Mouse (Mus musculus): Measurements from ENCODE around the gene Elane. TPM values are rescaled to one million over a fixed set of nuclear protein-coding genes. Genes with fewer than 3 reads are reported as not detected.

Elane gene
- total RNA-seq, 2 experiments from 2014 or later: not detected

DNA sequence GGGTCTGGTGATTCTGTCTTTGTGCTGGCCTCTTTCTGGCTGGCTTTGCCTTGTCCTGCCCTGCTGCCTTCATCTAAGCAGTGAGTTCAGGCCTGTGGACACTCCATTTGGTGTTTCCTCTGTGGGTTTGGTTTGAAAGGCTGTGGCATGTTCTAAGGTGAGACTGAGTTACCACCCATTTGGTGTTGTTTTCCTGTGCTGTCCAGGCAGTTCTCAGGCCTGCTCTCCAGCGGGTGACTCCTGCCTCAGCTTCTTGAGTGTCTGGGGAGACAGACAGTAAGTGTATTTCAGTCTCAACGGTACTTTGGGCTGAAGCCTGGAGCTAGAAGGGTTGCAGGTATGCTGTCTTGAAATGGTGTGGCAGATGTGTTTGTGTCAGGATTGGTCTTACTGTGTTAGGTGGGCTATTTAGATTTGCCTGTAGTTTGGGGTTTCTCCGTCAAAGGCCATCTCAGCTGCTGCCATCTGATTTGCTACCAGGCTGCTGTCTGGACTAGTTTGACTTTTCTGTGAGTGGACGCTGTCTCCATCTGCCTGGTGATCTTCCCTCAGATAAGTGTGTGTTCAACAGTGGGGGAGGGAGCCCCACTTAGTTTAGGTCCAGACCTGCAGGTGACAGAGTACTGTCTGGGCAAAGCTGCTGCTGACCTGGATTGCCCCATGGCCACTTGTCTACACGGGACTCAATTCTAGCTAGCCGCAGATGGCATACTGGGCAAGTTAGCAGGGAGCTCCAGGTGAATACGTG lies 29.2 kb upstream of the Elane start:
- DNase-seq (ENCODE audit: low spot score): no peak
- intact Hi-C loops (cut with DNase I): loop anchor here (2.0 to 10.0 kb wide), 2 partner anchors 16 to 288 kb away; partner anchors contain the start of genes Cbarp and Midn

DNA sequence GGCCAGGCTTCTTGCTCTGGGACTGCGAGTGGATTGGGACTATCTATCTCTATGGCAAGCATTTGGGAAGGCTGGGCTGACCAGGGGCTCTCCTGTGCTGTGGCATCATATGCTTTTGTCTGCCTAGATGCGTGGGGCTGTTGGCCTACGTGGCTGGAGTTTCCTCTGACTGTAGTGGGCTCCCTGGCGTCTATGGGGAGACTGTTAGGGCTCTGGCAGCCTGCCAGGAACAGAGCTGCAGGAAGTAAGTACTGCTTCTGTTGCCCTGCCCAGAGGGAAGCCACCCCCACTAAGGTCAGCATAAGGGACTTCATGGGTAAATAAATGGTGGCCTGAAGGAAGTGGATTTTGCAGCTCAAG lies 28.6 kb upstream of the Elane start:
- peak; percentile 68 for DNase-seq (ENCODE audit: low spot score)
- intact Hi-C loops (cut with DNase I): loop anchor here (2.0 to 10.0 kb wide), 2 partner anchors 17 to 287 kb away; partner anchors contain the start of genes Cbarp and Midn

DNA sequence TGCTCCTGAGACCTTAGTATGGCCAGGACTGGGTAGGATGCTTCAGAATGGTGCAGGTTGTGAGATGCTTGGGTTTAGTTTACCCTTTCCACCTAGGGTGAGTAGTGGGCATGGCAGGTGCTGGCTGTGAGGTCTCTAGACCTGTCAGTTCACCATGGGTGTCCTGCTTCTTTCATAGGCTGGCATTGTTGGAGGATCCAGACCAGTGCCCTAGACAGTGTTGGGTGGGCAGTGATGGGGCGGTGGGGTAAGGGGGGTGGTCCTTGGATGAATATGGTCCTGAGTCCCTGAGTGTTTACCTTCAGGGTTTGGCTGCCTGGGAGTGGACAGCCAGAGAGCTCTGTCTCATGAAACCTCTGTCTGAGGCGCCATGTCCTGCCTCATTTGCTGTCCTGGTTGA lies 28.2 kb upstream of the Elane start:
- DNase-seq (ENCODE audit: low spot score): no peak
- intact Hi-C loops (cut with DNase I): loop anchor here (2.0 to 10.0 kb wide), 2 partner anchors 17 to 287 kb away; partner anchors contain the start of genes Cbarp and Midn

DNA sequence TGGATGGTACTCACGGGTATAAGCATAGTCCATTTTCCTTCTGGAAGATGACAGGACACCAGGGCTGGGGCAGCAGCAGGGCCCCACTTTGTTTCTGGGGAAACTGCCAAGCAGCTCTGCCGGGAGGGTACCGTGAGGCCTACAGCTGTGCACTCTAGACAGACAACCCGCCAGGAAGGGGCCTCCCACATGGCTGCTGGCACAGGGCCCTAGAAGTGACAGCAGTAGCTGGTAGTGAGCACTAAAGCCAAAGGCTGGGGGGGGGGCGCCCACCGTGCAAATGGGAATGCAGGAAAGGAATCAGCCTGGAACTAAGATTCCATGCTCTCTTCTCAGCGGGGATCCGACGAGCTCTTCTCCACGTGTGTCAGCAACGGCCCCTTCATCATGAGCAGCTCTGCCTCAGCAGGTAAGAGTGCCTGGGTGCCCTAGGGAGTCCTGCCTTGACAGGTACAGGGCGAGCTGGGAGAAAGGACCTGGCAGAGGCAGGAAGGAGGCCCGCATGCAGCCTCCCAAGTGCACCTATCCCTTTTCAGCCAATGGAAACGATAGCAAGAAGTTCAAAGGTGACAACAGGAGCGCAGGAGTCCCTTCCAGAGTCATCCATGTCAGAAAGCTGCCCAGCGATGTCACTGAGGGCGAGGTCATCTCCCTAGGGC lies 27.5 kb upstream of the Elane start:
- intact Hi-C loops (cut with DNase I): loop anchor here (10.0 kb wide), 1 partner anchor 286 kb away; the partner anchor contains the start of genes Cbarp and Midn
- DNase-seq (ENCODE audit: low spot score): no peak

DNA sequence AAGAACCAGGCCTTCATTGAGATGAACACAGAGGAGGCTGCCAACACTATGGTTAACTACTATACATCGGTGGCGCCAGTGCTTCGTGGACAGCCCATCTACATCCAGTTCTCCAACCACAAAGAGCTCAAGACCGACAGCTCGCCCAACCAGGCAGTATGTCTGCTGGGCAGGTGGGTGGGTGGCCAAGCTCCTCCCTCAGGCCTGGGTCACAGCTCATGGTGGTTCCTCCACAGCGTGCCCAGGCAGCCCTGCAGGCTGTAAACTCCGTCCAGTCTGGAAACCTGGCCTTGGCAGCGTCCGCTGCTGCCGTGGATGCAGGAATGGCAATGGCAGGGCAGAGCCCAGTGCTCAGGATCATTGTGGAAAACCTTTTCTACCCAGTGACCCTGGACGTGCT lies 26.9 kb upstream of the Elane start:
- DNase-seq (ENCODE audit: low spot score): no peak
- intact Hi-C loops (cut with DNase I): loop anchor here (10.0 kb wide), 1 partner anchor 286 kb away; the partner anchor contains the start of genes Cbarp and Midn

DNA sequence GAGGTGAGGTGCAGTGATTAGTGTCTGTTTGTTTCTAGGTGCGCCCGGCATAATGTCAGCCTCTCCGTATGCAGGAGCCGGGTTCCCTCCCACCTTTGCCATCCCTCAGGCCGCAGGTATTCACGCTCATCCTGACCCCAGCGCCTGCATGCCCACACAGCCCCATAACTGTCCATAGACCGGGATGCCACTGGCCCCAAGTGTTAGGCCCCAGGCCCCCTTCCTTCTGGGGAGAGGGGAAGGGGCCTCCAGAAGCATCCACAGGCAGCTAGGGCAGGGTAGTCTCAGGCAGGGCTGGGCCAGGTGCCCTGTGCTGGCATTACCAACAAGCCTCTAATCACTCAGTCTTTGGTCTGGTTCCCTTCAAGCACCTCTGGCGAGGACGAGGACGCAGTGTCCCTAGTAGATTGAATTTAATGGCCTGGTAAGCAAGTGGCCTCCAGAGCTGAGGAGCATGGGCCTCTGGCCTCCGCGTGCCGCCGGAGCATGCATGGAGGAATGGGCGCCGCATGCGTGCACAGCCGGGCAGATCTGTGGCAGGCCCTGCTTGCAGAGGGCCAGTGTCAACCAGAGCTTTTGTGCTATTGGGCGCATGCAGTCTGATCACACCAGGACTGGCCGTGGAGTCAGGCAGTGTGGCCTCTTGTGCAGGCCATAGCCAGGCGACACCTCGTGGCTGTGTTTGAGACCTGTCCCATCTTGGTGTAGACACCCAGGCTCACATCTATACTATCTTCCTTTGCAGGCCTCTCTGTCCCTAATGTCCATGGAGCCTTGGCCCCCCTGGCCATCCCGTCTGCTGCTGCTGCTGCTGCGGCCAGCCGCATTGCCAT lies 25.8 kb upstream of the Elane start:
- intact Hi-C loops (cut with DNase I): no loop called here
- DNase-seq (ENCODE audit: low spot score): no peak

DNA sequence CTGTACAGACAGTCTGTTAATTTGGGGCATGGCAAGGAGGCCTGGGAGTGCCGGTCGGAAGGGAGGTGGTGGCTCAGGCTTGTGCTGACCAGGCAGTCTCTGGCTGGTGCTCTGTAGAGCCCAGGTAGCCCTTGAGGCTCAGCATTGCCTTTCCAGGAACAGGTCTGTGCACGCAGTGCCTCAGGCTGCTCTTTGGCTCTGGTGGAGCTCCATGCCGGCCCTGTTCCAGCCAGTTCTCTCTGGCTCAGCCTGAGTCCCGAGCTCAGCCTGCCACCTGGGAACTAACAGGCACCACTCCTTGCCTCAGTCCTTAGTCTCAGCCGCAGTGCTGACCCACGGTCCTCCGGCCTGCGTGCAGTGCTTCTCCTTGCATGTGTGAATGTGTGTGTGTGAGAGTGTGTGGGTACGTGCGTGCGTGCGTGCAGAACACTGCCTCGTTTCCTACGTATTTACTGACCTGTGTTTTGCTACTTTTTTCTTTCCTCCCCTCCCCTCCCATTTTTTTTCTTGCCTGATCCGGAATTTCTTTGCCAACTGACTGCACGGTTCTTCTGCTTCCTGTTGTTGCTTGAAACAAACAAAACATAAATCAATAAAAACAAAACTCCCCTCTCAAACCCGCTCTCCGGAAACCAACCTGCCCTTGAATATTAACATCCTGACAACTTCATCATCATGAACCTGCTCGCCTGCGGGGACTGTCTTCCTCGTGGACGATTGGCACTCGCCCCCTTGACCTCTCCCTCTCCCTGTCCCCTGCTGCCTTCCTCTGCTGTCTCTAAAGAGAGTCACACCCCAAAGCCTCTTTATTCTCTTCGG lies 24.6 kb upstream of the Elane start:
- intact Hi-C loops (cut with DNase I): no loop called here
- no peak for DNase-seq (ENCODE audit: low spot score)

DNA sequence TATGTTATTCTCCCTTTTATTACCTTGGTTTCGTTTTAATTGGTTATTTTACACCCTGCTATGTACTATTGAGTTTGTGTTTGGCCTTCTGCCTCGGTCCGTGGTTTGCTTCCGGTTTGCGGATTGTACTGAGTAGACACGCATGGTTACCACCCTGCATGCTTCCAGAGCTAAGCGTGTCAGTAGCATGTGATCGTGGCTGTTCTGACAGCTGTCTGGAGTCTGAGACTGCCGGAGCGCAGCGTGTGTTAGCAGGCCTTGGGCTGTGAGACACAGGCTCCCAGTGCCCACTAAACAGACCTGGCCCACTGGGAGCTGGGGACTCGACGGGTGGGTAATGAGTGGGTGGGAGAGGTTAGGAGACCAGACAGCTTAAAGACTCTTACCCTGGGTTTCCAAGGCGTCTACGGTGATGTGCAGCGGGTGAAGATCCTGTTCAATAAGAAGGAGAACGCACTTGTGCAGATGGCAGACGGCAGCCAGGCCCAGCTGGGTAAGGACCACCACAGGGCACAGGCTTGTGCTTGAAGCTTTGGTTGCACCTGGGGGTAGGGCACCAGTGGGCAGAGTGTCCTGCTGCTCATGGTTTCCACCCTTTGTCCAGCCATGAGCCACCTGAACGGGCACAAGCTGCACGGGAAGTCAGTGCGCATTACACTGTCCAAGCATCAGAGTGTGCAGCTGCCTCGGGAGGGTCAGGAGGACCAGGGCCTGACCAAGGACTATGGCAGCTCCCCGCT lies 23.8 kb upstream of the Elane start:
- no peak for DNase-seq (ENCODE audit: low spot score)
- intact Hi-C loops (cut with DNase I): no loop called here

DNA sequence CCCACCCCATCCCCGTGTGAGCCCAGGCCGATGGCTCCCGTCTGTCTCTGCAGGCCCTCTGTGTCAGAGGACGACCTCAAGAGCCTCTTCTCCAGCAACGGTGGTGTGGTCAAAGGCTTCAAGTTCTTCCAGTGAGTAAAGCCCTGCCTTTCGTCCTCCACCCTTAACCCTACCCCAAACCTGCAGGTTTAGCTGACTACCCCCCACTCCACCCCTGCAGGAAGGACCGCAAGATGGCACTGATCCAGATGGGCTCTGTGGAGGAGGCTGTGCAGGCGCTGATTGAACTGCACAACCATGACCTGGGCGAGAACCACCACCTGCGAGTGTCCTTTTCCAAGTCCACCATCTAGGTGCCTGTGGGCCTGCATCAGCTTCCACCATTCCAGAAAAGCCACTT lies 23.1 kb upstream of the Elane start:
- DNase-seq (ENCODE audit: low spot score): no peak
- intact Hi-C loops (cut with DNase I): no loop called here

DNA sequence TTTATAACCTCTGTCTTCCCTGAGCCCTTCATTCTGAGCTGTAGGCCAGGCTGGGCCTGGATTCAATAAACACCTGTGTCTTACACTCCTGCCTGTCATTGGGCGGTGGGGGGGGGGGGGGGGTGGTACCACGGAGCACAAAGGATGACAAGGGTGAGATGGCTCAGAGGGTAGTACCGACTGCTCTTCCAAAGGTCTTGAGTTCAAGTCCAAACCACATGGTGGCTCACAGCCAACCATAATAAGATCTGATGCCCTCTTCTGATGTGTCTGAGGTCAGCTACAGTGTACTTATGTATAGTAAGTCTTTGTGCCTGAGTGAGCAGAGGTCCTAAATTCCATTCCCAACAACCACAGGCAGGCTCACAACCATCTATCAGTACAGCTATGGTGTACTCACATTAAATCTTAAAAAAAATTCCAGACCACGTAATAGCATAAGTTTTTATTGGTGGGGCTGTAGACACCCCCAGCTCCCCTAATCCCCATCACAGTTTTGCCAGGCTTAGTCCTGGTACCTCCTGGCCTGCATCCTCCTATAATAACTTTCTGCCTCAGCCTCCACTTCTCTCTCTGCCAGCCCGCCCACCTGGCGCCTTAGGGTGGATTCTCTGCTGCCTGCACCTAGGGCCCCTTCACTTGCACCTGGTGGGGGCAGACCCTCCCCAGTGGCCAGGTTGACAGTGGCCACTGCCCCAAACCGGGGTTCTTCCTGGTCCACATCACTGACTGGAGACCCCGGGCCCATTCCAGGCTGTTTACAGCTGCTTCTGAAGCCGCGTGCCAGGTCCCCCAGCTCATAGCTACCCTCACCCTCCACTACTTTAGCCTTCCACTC lies 21.5 kb upstream of the Elane start:
- intact Hi-C loops (cut with DNase I): loop anchor here (5.0 kb wide), 1 partner anchor 32 kb away; no protein-coding TSS in a partner anchor
- no peak for DNase-seq (ENCODE audit: low spot score)

DNA sequence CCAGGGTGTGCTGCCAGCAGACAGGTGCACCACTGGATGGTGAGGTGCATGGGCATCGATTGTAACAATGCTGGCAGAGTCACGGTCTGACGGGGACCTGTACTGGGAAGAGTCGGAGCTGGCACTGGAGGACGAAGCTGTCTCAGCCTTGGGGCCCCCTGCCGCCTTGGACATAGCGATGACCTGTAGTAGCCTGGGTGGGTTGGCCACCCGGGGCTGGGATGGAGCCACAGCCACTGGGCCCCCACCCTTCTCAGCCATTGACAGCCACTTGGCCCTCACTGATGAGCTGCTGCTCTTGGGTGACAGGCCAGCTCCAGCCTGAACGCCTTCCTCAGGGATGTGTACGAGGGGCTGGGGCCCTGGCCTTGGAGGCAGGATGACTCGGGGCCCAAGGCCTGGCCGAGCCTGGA lies 20.9 kb upstream of the Elane start:
- intact Hi-C loops (cut with DNase I): loop anchor here (5.0 kb wide), 1 partner anchor 33 kb away; no protein-coding TSS in a partner anchor

DNA sequence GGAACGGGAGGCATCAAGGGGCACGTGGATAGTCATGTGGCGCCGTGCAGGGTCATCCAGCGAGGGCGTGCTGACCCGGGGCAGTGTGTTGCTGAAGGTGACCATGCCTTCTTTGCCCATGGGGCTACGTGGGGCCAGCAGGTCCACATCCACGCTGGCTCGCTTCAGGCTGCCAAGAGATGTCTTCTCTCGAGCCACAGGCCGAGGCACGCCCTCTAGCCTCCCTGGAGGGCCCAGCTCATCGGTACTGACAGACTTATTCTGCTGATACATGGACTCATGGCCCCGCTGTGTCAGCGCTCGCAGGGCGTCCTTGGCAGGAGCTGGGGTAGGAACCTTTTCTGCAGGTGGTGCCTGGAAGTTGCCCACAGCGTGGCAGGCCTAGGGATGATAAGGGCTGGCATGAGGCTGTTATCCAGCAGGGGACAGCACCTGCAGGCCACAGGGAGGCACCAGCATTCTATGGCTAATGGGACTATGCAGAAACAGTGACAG lies 20.2 kb upstream of the Elane start:
- DNase-seq (ENCODE audit: low spot score): no peak

More for the DNA sequence above, 20.9 kb upstream of the Elane start:
- no peak for DNase-seq (ENCODE audit: low spot score)

DNA sequence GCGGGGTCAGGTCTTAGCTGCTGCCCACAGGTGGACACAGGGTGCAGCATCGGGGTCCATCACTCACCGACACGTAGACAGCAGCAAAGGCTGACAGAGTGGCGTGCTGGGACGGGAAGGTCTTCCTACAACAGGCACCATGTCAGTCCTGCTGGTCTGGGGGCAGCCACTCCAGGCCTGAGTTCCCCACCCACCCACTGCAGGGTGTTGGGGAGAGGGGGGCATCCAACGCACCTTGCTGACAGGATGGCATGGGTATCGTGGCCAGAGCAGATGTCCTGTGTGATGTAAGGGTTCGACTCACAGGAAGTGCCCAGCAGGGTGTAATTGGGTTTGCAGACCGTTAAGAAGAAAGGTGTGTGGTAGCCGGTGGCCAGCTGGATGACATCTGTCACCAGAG lies 19.4 kb upstream of the Elane start:
- DNase-seq (ENCODE audit: low spot score): no peak
- intact Hi-C loops (cut with DNase I): loop anchor here (5.0 kb wide), 1 partner anchor 34 kb away; no protein-coding TSS in a partner anchor

More for the DNA sequence above, 20.2 kb upstream of the Elane start:
- intact Hi-C loops (cut with DNase I): loop anchor here (5.0 kb wide), 1 partner anchor 34 kb away; no protein-coding TSS in a partner anchor

DNA sequence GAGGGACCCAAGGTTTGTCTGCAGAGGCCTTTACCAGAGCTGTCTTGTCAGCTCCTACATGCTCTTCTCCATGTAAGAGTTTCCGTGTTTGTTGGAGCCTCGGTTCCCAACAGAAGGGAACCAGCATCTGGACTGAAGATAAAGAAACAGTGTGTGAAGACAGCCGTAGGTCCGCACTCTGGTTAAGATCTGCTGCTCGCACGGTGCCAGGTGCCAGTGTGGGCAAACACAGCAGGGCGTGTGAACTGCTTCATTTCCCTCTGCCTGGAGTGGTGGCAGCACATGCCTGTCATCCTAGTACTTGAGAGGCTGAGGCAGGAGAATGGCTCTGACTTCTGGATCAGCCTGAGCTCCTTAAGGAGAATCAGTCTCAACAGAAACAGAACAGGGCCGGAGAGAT lies 14.2 kb upstream of the Elane start:
- intact Hi-C loops (cut with DNase I): no loop called here
- no peak for DNase-seq (ENCODE audit: low spot score)

DNA sequence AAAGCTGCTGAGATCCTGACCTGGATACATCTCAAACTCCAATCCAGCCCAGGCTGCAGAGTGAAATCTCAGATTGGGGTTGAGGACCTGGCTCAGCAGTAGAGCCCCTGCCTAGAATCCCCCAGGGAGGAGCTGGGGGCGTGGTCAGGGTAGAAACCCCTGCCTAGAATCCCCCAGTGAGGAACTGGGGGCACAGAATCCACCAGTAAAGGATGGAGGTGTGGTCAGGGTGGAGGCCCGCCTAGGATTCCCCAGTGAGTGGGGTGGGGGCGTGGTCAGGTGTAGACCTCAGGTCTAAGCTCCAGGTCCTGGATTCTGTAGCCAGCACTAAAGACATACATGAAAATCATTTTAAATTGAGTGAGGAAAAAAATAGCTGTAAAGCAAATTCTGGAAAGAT lies 13.2 kb upstream of the Elane start:
- intact Hi-C loops (cut with DNase I): no loop called here
- no peak for DNase-seq (ENCODE audit: low spot score)

DNA sequence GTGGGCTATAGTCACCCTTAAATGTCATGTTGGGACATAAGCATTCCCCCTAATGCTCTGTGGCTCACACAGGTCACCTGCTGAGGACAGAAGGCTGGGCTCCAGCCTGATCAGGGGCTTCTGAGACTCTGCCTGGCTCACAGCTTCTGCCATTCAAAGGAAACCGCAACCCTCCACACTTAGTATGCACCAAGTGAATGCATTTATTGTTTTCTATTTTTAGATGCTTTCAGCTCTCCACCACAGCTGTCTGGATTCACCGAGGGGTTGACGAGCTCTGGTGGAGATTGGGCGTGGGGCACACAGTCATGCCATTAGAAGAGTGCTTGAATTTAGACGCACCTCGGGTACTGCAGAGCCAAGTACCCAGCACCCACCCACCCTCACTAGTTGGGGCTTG lies 12.7 kb upstream of the Elane start:
- no peak for DNase-seq (ENCODE audit: low spot score)
- intact Hi-C loops (cut with DNase I): no loop called here

DNA sequence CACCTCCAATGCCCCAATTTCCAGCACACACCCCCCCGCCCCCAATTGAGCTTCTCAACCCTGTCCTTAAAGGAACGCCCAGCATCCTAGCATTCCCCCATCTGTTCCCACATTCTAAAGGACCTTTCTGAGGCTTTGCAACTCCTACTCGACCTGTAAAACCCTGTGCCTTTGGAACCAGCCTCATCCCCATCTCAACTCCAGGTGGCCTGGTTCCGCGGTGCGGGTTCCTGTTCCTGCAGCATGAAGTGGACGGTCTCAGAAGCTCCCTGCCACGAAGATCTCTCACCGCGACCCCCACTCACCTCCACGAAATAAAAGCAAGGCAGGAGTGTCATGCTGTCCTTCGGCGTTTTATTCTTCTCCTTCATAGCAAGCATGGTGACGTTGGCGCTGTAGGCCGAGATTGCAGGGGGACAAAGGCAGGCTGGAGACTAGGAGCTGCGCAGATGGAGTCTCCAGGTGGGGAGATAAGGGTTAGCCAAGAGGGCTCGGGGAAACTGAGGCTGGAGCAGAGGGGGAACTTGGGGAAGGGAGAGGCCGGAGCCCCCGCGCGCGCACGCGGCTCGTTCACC lies 12.2 kb upstream of the Elane start:
- intact Hi-C loops (cut with DNase I): no loop called here

More for the DNA sequence above, 12.2 kb upstream of the Elane start:
- no peak for DNase-seq (ENCODE audit: low spot score)
